Mouse (Mus musculus) MEL (cell line): ENCODE data around the gene Mdp1. TPM values are rescaled to one million over a fixed set of nuclear protein-coding genes. Genes with fewer than 3 reads are reported as not detected.

Experiments used
- DNase-seq: peaks from one replicate; pipeline ENCODE4 v3.0.0; 2011; ENCODE audit warnings: low read depth, low spot score
- H3K27ac ChIP-seq: 2 replicates; pipeline ENCODE4 v1.5.1; 2012; ENCODE audit warnings: low read depth, mild to moderate bottlenecking, control low read depth, low read length, moderate library complexity; ENCODE audit not compliant: control insufficient read depth
- H3K27me3 ChIP-seq, 2 experiments: fragments of 150-350 bp in 1 of 2; sonication (generic) in 1 of 2; 2 replicates each; pipeline ENCODE4 v1.6.1; 2012; ENCODE audit warnings: low read length in 2 of 2, mild to moderate bottlenecking in 2 of 2, improper control_type of control experiment in 1 of 2, moderate library complexity in 1 of 2; ENCODE audit not compliant: insufficient read depth in 2 of 2, control insufficient read depth in 1 of 2
- H3K36me3 ChIP-seq, 2 experiments: 2 replicates each; pipeline ENCODE4 v1.6.1; 2012 to 2014; ENCODE audit warnings: low read length in 2 of 2, improper control_type of control experiment in 1 of 2, inconsistent platforms in 1 of 2, mild to moderate bottlenecking in 1 of 2; ENCODE audit not compliant: insufficient read depth in 2 of 2, control insufficient read depth in 1 of 2
- H3K4me1 ChIP-seq, 2 experiments: fragments of 150-350 bp in 1 of 2; sonication (generic) in 1 of 2; 2 replicates each; pipeline ENCODE4 v1.6.1; 2012; ENCODE audit warnings: low read length in 2 of 2, improper control_type of control experiment in 1 of 2, mild to moderate bottlenecking in 1 of 2; ENCODE audit not compliant: insufficient read depth in 2 of 2, control insufficient read depth in 1 of 2
- H3K4me3 ChIP-seq, 2 experiments: fragments of 150-350 bp in 1 of 2; sonication (generic) in 1 of 2; 2 replicates each; pipeline ENCODE4 v1.5.1; 2012; ENCODE audit warnings: low read depth in 2 of 2, low read length in 2 of 2, mild to moderate bottlenecking in 2 of 2, moderate library complexity in 2 of 2, control low read depth in 1 of 2, improper control_type of control experiment in 1 of 2; ENCODE audit not compliant: control insufficient read depth in 1 of 2, insufficient read depth in 1 of 2
- H3K79me2 ChIP-seq: 2 replicates; pipeline ENCODE4 v1.6.1; 2012; ENCODE audit warnings: mild to moderate bottlenecking, low read length, moderate library complexity; ENCODE audit not compliant: control insufficient read depth, poor library complexity, insufficient read depth
- H3K9ac ChIP-seq: 2 replicates; pipeline ENCODE4 v1.6.1; 2012; ENCODE audit warnings: low read depth, mild to moderate bottlenecking, control low read depth, low read length, moderate library complexity; ENCODE audit not compliant: control insufficient read depth, poor library complexity, severe bottlenecking
- H3K9me3 ChIP-seq: fragments of 150-350 bp; sonication (generic); replicated peaks from 2 replicates; pipeline ENCODE4 v1.6.1; 2012; ENCODE audit warnings: mild to moderate bottlenecking, low read length, improper control_type of control experiment, moderate library complexity; ENCODE audit not compliant: insufficient read depth
- BHLHE40 ChIP-seq: IDR thresholded peaks from 2 replicates; pipeline ENCODE4 v1.6.1; 2012; ENCODE audit warnings: low read depth, mild to moderate bottlenecking, inconsistent platforms, low read length, improper control_type of control experiment, borderline replicate concordance
- CHD1 ChIP-seq: IDR thresholded peaks from 2 replicates; pipeline ENCODE4 v1.6.1; 2012; ENCODE audit warnings: low read depth, mild to moderate bottlenecking, inconsistent platforms, low read length, improper control_type of control experiment
- CTCF ChIP-seq, 3 experiments: IDR thresholded peaks in 2 of 3; conservative IDR thresholded peaks in 1 of 3; 2 replicates each; pipeline ENCODE4 v1.5.1; 2011 to 2012; ENCODE audit warnings: low read length in 3 of 3, low read depth in 2 of 3, mild to moderate bottlenecking in 2 of 3, improper control_type of control experiment in 1 of 3, inconsistent platforms in 1 of 3, mixed read lengths in 1 of 3, moderate library complexity in 1 of 3; ENCODE audit not compliant: control insufficient read depth in 1 of 3, insufficient read depth in 1 of 3, poor library complexity in 1 of 3, severe bottlenecking in 1 of 3
- EP300 ChIP-seq, 2 experiments: IDR thresholded peaks; 2 replicates each; pipeline ENCODE4 v1.6.1; 2011; ENCODE audit warnings: improper control_type of control experiment in 2 of 2, low read length in 2 of 2, low read depth in 1 of 2, mild to moderate bottlenecking in 1 of 2
- ETS1 ChIP-seq: IDR thresholded peaks from 2 replicates; pipeline ENCODE4 v1.6.1; 2012; ENCODE audit warnings: low read depth, mild to moderate bottlenecking, inconsistent platforms, low read length, improper control_type of control experiment, moderate library complexity
- GATA1 ChIP-seq: IDR thresholded peaks from 2 replicates; pipeline ENCODE4 v1.6.1; 2011; ENCODE audit warnings: low read depth, low read length, improper control_type of control experiment
- HCFC1 ChIP-seq: IDR thresholded peaks from 2 replicates; pipeline ENCODE4 v1.6.1; 2012; ENCODE audit warnings: low read depth, mild to moderate bottlenecking, inconsistent platforms, low read length, improper control_type of control experiment, moderate library complexity
- JUND ChIP-seq: IDR thresholded peaks from 2 replicates; pipeline ENCODE4 v1.6.1; 2011; ENCODE audit warnings: low read depth, mild to moderate bottlenecking, improper control_type of control experiment, low read length
- MXI1 ChIP-seq: IDR thresholded peaks from 2 replicates; pipeline ENCODE4 v1.6.1; 2011; ENCODE audit warnings: mild to moderate bottlenecking, low read depth, low read length, improper control_type of control experiment
- POLR2A ChIP-seq, 2 experiments: IDR thresholded peaks; 2 replicates each; pipeline ENCODE4 v1.6.1; 2011 to 2012; ENCODE audit warnings: low read length in 2 of 2, mild to moderate bottlenecking in 2 of 2, control low read depth in 1 of 2, improper control_type of control experiment in 1 of 2, low read depth in 1 of 2, moderate library complexity in 1 of 2; ENCODE audit not compliant: control insufficient read depth in 1 of 2, insufficient read depth in 1 of 2, poor library complexity in 1 of 2
- POLR2AphosphoS2 ChIP-seq: IDR thresholded peaks from 2 replicates; pipeline ENCODE4 v1.6.1; 2011; ENCODE audit warnings: low read length, improper control_type of control experiment
- POLR2AphosphoS5 ChIP-seq: IDR thresholded peaks from 2 replicates; pipeline ENCODE4 v1.6.1; 2012; ENCODE audit warnings: low read depth, borderline replicate concordance, mild to moderate bottlenecking, inconsistent platforms, low read length, moderate library complexity, mixed read lengths
- RAD21 ChIP-seq: IDR thresholded peaks from 2 replicates; pipeline ENCODE4 v1.6.1; 2011; ENCODE audit warnings: mild to moderate bottlenecking, low read depth, low read length, improper control_type of control experiment
- RCOR1 ChIP-seq: IDR thresholded peaks from 2 replicates; pipeline ENCODE4 v1.6.1; 2012; ENCODE audit warnings: low read depth, mild to moderate bottlenecking, inconsistent platforms, low read length, improper control_type of control experiment
- SMC3 ChIP-seq: IDR thresholded peaks from 2 replicates; pipeline ENCODE4 v1.6.1; 2011; ENCODE audit warnings: low read depth, low read length, improper control_type of control experiment
- TBP ChIP-seq: IDR thresholded peaks from 2 replicates; pipeline ENCODE4 v1.8.0; 2011; ENCODE audit warnings: low read depth, low read length, improper control_type of control experiment
- UBTF ChIP-seq: IDR thresholded peaks from 2 replicates; pipeline ENCODE4 v1.6.1; 2012; ENCODE audit warnings: low read depth, mild to moderate bottlenecking, inconsistent platforms, low read length, improper control_type of control experiment, moderate library complexity, borderline replicate concordance; ENCODE audit not compliant: insufficient read depth
- USF1 ChIP-seq: IDR thresholded peaks from 2 replicates; pipeline ENCODE4 v1.6.1; 2014; ENCODE audit warnings: low read depth, mild to moderate bottlenecking, inconsistent platforms, low read length, improper control_type of control experiment, moderate library complexity
- USF2 ChIP-seq, 2 experiments: IDR thresholded peaks; 2 replicates each; pipeline ENCODE4 v1.6.1; 2011 to 2012; ENCODE audit warnings: improper control_type of control experiment in 2 of 2, low read length in 2 of 2, borderline replicate concordance in 1 of 2, inconsistent platforms in 1 of 2, low read depth in 1 of 2, mild to moderate bottlenecking in 1 of 2; ENCODE audit not compliant: insufficient read depth in 1 of 2
- ZC3H11A ChIP-seq: IDR thresholded peaks from 2 replicates; pipeline ENCODE4 v1.6.1; 2012; ENCODE audit warnings: low read depth, mild to moderate bottlenecking, inconsistent platforms, low read length, improper control_type of control experiment
- ZKSCAN1 ChIP-seq: IDR thresholded peaks from 2 replicates; pipeline ENCODE4 v1.6.1; 2012; ENCODE audit warnings: low read depth, mild to moderate bottlenecking, inconsistent platforms, low read length, improper control_type of control experiment, moderate library complexity
- polyA plus RNA-seq, 2 experiments: library from polyadenylated mRNA; stranded (reverse) in 1 of 2; unstranded in 1 of 2; fragments of >175 nt in 1 of 2; fragments of >200 nt in 1 of 2; gene quantifications; 2 replicates each; pipeline versions ENCODE4 v1.2.1 to v1.2.4; 2012; ENCODE audit warnings: low replicate concordance in 2 of 2, low read depth in 1 of 2; ENCODE audit not compliant: insufficient read length in 2 of 2, insufficient read depth in 1 of 2, missing spikeins in 1 of 2
- total RNA-seq: library from RNA; depleted of rRNA; stranded (reverse); fragments of 300-350 nt; gene quantifications from 2 replicates; pipeline ENCODE4 v1.2.3, GENCODE M21; 2012

The Mdp1 gene
- total and polyA plus RNA-seq, 3 experiments, result 25.6 to 30.6 TPM; not detected in 1

DNA sequence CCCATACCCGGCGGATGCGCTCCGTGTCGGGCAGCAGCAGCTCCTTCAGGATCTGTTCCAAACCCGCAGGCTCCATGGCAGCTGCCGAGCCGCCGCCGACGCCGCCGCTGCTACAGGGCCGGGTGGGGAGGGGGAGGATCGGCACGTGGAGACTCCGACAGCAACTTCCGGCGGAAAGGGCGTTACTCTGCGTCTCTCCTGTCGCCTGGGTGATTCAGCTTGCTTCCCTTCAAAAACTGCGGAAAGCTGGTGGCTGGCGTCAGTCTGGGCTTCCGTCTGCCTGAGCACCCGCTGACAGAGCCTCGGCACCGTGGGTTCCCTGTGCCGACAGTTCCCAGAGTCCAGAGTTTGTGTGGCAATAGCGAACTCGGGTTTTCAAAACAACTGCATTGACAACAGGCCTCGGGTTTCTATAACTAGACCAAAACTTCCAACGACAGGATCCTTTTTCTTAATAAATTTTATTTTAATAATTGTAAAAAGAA is 24.7 kb downstream of the Mdp1 start, which contains the start of gene Ipo4 (continued):
- TF ChIP-seq MXI1, result peak; percentile 99
- TF ChIP-seq ETS1, result peak; percentile 53; the same call in 1 of the 2 replicates
- TF ChIP-seq ZKSCAN1, result no peak
- TF ChIP-seq CHD1, result no peak
- no peak for TF ChIP-seq SMC3
- TF ChIP-seq POLR2AphosphoS2, result peak; percentile 60; the same call in 1 of the 2 replicates
- TF ChIP-seq JUND, result no peak
- no peak for TF ChIP-seq CTCF (IDR thresholded peaks at IDR 0.05 in 2 of 3, conservative IDR thresholded peaks at IDR 0.05 in 1 of 3; ENCODE audit: control insufficient read depth in 1 of 3, insufficient read depth in 1 of 3, low read depth in 2 of 3, low read length in 3 of 3, poor library complexity in 1 of 3, severe bottlenecking in 1 of 3)
- no peak for TF ChIP-seq EP300 (IDR thresholded peaks at IDR 0.05; ENCODE audit: low read depth in 1 of 2, low read length in 2 of 2)
- peak; percentile 74 for TF ChIP-seq TBP
- peak; percentile 83 for TF ChIP-seq HCFC1
- peak; percentile 83 for TF ChIP-seq USF1
- TF ChIP-seq, all 39 proteins: peak for 13

DNA sequence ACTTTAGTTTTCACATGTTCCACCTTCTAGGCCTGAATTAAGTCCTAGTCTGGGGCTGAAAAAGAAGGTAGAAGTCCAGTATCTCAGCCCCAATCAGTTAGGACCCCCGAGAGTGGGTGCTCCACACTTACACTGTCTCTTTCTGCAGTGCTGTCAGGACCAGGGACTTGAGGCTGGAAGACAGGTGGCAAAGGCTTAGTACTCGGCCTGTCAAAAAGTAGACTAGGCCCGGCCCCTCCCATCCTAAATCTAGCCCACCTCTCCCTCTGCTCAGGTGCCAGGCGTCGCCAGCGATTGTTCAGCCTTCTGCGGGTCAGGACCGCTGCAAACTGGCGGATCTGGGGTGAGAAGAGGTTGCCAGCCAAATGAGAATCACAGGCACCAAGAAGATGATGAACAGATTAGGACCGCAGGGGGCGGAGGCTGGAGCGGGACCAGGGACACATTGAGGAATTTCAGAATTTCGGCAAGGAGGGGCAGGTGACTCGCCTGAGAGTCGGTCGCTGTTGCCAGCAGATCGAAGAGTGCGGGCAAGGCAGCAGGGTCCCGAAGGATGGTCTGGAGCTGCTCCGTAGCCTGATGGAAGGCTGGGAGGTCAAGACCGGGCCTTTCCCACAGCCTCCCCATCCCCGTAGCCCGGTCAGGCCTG is 25.3 kb downstream of the Mdp1 start:
- H3K9ac ChIP-seq, result peak overlapping the region; percentile 86
- H3K36me3 ChIP-seq, result peaks cover 2% of the 10 kb centered on the region in 2 experiments; a peak in 3 of 4 replicates
- no peaks in the 10 kb centered on the region for H3K9me3 ChIP-seq
- H3K27me3 ChIP-seq, result no peaks in the 10 kb centered on the region
- peaks cover 7% of the 10 kb centered on the region for H3K79me2 ChIP-seq
- peak overlapping the region; percentile 58 for H3K27ac ChIP-seq
- TF ChIP-seq POLR2AphosphoS5 (no peak), SMC3 (peak; percentile 10; the same call in 1 of the 2 replicates), TBP (no peak), RCOR1 (peak; percentile 53; the same call in 1 of the 2 replicates)
- no peaks in the 10 kb centered on the region for H3K4me1 ChIP-seq
- peak overlapping the region; percentile 64 to 83 for H3K4me3 ChIP-seq
- peak; percentile 64 for DNase-seq

DNA sequence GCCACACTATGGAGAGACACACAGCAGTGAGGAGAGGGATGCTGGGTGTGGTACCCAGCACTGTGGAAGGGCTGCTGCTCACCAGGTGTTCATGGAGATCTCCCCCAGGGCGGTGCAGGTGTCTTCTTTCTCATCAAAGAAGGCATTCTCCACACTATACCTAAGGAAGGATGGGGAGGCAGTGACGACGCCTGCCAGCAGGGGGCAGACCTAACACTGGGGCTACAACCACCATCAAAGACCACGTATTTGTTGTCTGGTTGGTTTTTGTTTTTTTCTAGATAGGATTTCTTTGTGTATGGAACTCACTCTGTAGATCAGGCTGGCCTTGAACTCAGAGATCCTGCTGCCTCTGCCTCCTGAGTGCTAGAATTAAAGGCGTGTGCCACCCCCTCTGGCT is 31.0 kb downstream of the Mdp1 start:
- Histone ChIP-seq H3K9ac (no peak overlapping the region), H3K36me3 (no peaks in the 10 kb centered on the region; a peak in 1 of 4 replicates), H3K4me1 (no peaks in the 10 kb centered on the region), H3K79me2 (no peaks in the 10 kb centered on the region), H3K27ac (no peak overlapping the region), H3K9me3 (no peaks in the 10 kb centered on the region), H3K27me3 (no peaks in the 10 kb centered on the region), H3K4me3 (no peak overlapping the region)
- DNase-seq, result peak; percentile 56
- TF ChIP-seq ETS1, result no peak
- no peak for TF ChIP-seq POLR2A (IDR thresholded peaks at IDR 0.05; ENCODE audit: control insufficient read depth in 1 of 2, insufficient read depth in 1 of 2, low read depth in 1 of 2, low read length in 2 of 2, poor library complexity in 1 of 2)
- no peak for TF ChIP-seq USF1
- TF ChIP-seq BHLHE40, result no peak
- TF ChIP-seq SMC3, result peak; percentile 73
- TF ChIP-seq UBTF, result no peak
- peak; percentile 43 for TF ChIP-seq ZC3H11A
- TF ChIP-seq GATA1, result no peak
- peak; percentile 76 to 94 (median 87) for TF ChIP-seq CTCF (IDR thresholded peaks at IDR 0.05 in 2 of 3, conservative IDR thresholded peaks at IDR 0.05 in 1 of 3; ENCODE audit: control insufficient read depth in 1 of 3, insufficient read depth in 1 of 3, low read depth in 2 of 3, low read length in 3 of 3, poor library complexity in 1 of 3, severe bottlenecking in 1 of 3)
- no peak for TF ChIP-seq USF2 (IDR thresholded peaks at IDR 0.05; ENCODE audit: borderline replicate concordance in 1 of 2, insufficient read depth in 1 of 2, low read depth in 1 of 2, low read length in 2 of 2)
- no peak for TF ChIP-seq EP300 (IDR thresholded peaks at IDR 0.05; ENCODE audit: low read depth in 1 of 2, low read length in 2 of 2)
- TF ChIP-seq RAD21, result peak; percentile 40
